Mouse (Mus musculus) myocyte (in vitro differentiated cells): ENCODE measurements around the gene Tmem125.

Experiments used
- E2F4 ChIP-seq: IDR thresholded peaks from one replicate; pipeline ENCODE4 v1.6.1; 2011; ENCODE audit warnings: mild to moderate bottlenecking, control low read depth, moderate library complexity; ENCODE audit not compliant: insufficient read depth
- MYOG ChIP-seq, 3 experiments: IDR thresholded peaks; one replicate each; pipeline ENCODE4 v1.6.1; 2011; ENCODE audit warnings: control low read depth in 2 of 3, low read depth in 2 of 3, mild to moderate bottlenecking in 2 of 3; ENCODE audit not compliant: insufficient read length in 2 of 3, control insufficient read depth in 1 of 3, insufficient read depth in 1 of 3
- POLR2A ChIP-seq: IDR thresholded peaks from one replicate; pipeline ENCODE4 v1.6.1; 2011; ENCODE audit warnings: low read depth, mild to moderate bottlenecking, control low read depth, moderate library complexity; ENCODE audit not compliant: insufficient read length
- POLR2AphosphoS2 ChIP-seq: IDR thresholded peaks from one replicate; pipeline ENCODE4 v1.6.1; 2011; ENCODE audit warnings: low read depth, control low read depth; ENCODE audit not compliant: insufficient read length

GRCm38 (mm10) chr4:118518208-118518607 lies 25.6 kb downstream of the Tmem125 start:
- TF ChIP-seq MYOG (IDR thresholded peaks at IDR 0.05; ENCODE audit: control insufficient read depth in 1 of 3, insufficient read depth in 1 of 3, insufficient read length in 2 of 3, low read depth in 2 of 3) (no peak), E2F4 (no peak), POLR2AphosphoS2 (no peak), POLR2A (no peak)
